ENCODE assay signal across 17 mouse cellular contexts in the genomic region with DNA sequence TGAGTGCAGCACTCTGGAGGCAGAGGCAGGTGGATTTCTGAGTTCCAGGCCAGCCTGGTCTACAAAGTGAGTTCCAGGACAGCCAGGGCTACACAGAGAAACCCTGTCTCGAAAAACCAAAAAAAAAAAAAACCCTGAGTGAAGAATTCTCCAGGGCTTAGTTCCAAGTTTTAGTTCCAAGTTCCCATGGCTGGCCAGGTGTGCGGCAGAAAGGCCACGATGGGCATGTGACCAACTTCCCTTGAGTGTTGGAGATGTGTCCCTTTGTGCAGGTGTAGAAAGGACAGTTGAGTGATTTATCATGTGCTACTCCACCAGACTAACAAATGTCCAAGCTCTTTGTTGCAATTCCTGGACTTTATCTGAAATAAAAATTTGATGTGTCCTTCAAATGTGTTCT. TPM values are rescaled to one million over a fixed set of nuclear protein-coding genes. Genes with fewer than 3 reads are reported as not detected.
"Had no signal": no experiment of that assay in that cellular context is flagged by ENCODE, and none has a peak within 500 bp of the region (broad histone marks: within the 10 kb centered on the region; RNA-seq: fewer than 3 reads in every experiment).

No protein-coding gene starts in this region.

RNA-seq across cellular contexts. Expression of a gene that starts 6.4 kb away (rescaled TPM):
- total RNA-seq: megakaryocyte progenitor cell, adult 5-6 weeks; midbrain, postnatal 0 days; monocyte, adult 5-6 weeks; neutrophil, adult 5-6 weeks had no signal
- polyA plus RNA-seq: macrophage; midbrain, embryonic 11.5 days; midbrain, embryonic 13.5 days; midbrain, embryonic 15.5 days; midbrain, postnatal 0 days; neural tube, embryonic 12.5 days; neural tube, embryonic 14.5 days had no signal

RNA-seq across cellular contexts. Expression of a gene that starts 18.8 kb away (rescaled TPM):
- total RNA-seq: megakaryocyte progenitor cell, adult 5-6 weeks; monocyte, adult 5-6 weeks; neutrophil, adult 5-6 weeks had no signal
- polyA plus RNA-seq: lung, embryonic 15.5 days; macrophage; neural tube, embryonic 12.5 days; spleen, adult 2 months; stomach, embryonic 15.5 days had no signal

RNA-seq across cellular contexts. Expression of a gene that starts 21.8 kb away (rescaled TPM):
- total RNA-seq: megakaryocyte progenitor cell, adult 5-6 weeks; midbrain, postnatal 0 days; monocyte, adult 5-6 weeks; neutrophil, adult 5-6 weeks had no signal
- polyA plus RNA-seq: lung, adult 2 months; lung, embryonic 15.5 days; lung, postnatal 0 days; macrophage; midbrain, embryonic 11.5 days; midbrain, embryonic 13.5 days; midbrain, embryonic 15.5 days; midbrain, postnatal 0 days; neural tube, embryonic 12.5 days; neural tube, embryonic 14.5 days; spleen, adult 2 months; stomach, embryonic 15.5 days; stomach, postnatal 0 days had no signal

RNA-seq across cellular contexts. Expression of a gene that starts 29.4 kb away (rescaled TPM):
- total RNA-seq: megakaryocyte progenitor cell, adult 5-6 weeks; monocyte, adult 5-6 weeks; neutrophil, adult 5-6 weeks had no signal
- polyA plus RNA-seq: macrophage; spleen, adult 2 months had no signal

RNA-seq across cellular contexts. Expression of a gene that starts 34.5 kb away (rescaled TPM):
- total RNA-seq: megakaryocyte progenitor cell, adult 5-6 weeks; midbrain, postnatal 0 days; monocyte, adult 5-6 weeks; neutrophil, adult 5-6 weeks had no signal
- polyA plus RNA-seq: lung, adult 2 months; lung, embryonic 15.5 days; lung, postnatal 0 days; macrophage; midbrain, embryonic 11.5 days; midbrain, embryonic 13.5 days; midbrain, embryonic 15.5 days; midbrain, postnatal 0 days; neural tube, embryonic 12.5 days; neural tube, embryonic 14.5 days; spleen, adult 2 months; stomach, embryonic 15.5 days; stomach, postnatal 0 days; thymus, postnatal 0 days had no signal
